Mouse (Mus musculus): Measurements from ENCODE around the gene Fibp.

Fibp gene

DNA sequence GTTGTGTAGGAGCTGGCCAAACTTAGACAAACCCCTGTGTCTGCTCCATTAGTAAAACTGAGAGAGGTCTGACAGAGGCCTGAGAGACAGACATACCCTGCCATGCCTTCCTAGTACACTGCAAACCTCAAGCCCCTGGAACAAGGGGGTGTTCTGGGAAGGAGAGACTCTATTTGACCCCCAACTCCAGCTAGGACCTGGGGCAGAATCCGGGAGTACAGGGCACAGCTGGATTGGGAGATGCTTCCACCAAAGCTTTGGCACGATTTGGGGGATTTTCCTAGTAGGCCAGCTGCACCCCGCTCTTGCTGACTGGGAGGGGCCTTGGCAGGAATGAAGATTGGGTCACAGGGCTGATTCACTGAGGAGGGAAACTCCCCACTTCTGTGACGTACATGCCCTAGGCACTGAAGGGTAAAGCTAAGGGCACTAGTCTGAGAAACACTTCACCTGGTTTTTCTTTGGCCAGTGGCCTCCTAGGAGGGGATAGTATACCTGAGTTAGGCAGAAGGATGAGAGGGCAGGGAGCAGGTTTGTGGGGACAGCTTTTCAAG is 28.4 kb upstream of the Fibp start:
- no peak for DNase-seq (ENCODE audit: low read depth in 2 of 2, low spot score in 2 of 2)

DNA sequence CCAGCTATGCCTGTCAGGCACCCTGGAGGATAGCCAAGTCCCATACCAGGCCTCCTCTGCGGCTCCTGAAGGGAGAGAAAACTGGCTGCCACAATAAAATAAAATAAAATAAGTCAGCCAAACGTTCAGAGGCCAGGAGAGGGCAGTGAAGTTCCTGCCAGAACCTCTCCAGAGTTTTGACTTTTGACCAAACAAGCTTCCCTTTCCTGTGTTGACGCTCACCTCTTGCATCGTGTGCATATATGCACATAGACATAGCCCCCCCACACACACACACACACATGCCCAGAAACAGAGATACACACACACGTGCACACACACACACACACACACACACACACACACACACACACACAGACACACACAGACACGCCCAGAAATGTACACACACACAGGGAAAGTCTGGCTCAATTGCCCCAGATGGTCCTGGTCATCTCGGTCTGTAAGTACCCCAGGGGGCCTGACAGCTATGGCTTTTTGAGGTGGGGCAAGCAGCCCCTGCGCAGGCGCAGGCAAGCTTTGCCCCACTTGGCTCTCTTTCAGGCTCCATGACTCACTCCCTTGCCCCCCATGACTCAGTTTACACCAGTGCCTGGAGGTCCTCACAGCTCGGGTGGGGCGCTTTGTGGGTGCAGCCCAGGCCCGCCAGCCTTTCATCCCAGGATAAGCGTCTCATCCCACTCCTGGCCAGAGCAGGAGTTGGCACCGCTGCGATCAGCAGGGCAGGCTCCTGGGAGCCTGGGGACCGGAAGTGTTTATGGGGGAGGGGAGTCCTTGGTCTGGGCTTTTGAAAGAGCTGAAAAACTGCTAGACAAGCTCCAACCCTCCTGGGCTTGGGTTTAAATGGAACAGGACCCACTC is 27.2 kb upstream of the Fibp start:
- DNase-seq (ENCODE audit: low read depth in 2 of 2, low spot score in 2 of 2), result peak; percentile 33 to 56

DNA sequence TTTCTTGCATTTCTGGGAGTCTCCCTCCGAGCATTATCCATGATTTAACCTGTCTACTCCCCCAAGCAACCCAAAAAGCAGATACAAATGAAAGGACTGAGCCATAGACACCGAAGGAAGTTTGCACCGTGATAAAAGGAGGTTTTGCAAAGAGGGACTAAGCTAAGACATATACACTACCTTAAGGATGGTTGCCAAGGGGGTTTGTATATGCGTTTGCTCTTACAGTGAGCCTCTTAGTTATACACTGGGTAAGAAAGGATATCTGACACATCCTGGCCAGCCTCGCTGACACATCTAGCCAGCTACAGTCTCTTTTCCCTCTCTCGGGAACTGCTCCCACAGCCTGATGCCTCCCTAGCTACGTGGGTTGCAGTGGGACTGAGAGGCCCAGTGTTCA is 26.5 kb upstream of the Fibp start:
- no peak for DNase-seq (ENCODE audit: low read depth in 2 of 2, low spot score in 2 of 2)

DNA sequence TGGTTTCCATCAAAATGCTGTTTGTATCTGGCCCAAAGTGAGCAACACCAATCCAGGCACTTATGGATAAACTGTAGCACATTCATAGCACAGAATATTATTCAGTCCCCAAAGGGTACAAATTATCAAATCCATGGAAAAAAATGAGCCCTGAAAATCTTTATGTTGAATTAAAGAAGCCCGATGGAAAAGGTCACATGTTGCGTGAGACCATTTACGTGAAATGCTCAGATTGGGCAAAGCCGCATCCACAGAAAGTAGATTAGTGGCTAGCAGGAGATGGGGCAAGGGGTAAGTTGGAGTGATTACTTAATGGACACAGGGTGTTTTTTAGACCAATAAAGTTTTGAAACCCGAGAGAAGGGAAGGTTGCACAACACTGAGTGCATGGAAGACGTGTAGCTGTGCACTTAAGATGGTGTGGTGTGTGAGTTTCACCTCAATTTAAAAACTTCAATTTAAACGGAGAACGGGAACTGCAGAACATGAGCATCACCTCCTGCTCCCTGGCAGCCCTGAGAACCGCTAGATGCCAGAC is 16.0 kb upstream of the Fibp start:
- DNase-seq (ENCODE audit: low read depth in 2 of 2, low spot score in 2 of 2), result no peak

DNA sequence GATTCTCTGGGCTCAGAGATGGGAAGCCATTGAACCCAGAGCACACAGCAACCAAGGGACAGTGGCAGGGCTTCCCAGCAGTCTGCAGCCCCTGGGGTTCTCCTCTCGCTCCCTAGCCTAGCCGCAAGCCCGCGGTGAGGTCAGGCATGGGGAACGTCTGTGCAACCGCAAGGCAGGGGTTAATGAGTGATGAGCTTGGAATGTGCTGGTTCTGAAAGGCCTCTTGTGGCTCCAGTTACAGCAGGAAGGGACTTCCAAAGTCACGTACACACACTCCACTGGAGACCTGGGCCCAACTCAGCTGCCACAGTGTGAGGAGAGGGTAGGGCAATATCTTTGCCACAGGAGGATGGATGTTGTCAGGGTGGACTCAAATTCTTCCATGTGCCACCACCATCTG is 15.5 kb upstream of the Fibp start:
- no peak for DNase-seq (ENCODE audit: low read depth in 2 of 2, low spot score in 2 of 2)

DNA sequence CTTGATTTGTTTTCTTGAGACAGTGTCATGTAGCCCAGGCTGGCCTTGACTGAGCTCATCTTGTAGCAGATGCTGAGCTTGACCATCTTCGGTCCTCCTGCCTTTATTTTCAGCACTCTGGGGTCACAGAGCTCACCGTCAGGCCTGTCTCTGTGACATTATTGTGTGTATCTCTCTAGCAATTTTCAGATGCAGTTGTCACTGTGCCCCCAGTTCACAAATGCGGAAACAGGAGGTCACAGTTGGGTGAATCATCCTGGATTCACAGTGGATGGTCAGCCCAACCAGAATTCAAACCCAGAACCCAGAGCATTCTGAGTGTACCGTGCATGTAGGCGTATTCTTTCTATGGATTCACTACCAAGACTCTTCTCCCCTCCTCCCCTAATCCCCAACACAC is 14.7 kb upstream of the Fibp start:
- no peak for DNase-seq (ENCODE audit: low read depth in 2 of 2, low spot score in 2 of 2)

DNA sequence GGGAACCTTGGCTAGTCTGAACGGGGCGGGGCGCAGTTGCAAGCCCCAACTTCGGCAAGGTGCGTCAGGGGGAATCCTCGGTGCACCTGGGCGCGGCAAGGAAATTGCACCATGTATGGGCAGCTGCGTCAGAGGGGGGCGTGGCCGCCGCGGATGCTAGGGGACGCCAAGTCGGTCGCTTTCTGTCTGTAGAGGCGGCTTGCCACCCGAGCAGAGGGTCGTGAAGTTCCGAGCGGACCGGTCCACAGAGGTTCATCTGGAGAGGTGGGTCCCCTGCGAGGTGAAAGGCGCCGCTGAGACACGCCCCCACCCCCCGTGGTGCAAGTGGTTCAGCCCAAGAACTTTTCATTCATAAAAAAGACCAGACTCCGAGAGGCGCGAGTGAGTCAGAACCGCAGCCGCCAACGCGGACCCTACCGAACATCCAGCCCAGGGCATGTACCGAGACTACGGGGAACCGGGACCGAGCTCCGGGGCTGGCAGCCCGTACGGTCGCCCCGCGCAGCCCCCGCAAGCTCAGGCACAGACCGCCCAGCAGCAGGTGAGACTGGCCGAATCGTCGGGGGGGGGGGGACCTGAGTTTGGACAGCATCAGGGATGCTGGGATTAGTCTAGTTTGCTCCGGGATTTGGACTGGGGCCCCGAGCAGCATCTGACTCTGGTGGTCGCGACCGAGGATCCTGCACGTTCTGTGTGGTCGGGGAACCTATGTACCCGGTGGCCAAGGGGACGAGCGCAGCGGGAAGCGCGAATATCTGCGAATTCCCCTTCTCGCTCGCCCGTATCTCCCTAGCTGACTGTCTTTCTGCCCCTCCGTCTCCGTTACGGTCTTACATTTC is 12.7 kb upstream of the Fibp start, which contains the start of gene Fosl1:
Gene Fosl1 (plus strand): TSS at position 33 of the 839 bp plus-strand sequence.
- peak; percentile 68 to 82 for DNase-seq (ENCODE audit: low read depth in 2 of 2, low spot score in 2 of 2)

DNA sequence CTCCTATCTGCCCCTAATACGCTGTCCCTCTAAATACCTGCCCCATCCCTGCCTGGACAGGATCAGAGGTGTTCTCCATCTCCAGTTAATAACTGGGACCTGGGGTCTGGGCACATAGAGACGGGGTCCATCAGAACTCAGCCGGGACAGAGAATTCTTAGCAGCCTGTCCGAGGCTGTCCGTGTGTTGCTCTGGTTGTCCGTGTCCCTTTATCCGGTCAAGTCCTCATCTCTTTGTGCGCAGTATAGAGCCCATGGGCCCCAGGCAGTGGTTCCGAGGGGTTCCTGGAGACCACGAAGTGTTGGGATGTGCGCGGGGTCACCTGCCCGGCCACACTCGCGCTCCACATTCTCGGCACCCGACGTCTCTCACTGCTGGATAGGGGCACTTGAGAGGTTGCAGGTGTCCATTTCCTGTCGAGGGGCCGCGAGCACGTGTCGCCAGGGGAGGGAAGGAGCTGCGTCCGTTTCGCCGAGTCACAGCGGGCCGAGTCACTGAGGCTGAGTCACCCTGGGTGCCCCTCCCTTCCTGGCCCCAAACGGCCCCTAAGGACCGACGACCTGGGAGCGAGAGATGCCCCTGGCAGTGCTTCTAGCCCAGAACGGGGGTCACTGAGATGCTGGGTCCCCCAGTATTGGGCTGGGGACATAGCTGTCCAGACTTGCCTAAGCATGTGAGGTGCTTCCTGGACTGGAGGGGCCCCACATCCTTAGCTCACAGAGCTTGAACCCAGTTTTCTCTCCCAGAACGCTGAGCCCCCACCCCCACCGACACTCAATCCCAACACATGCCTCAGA is 11.9 kb upstream of the Fibp start:
- DNase-seq (ENCODE audit: low read depth in 2 of 2, low spot score in 2 of 2), result no peak

DNA sequence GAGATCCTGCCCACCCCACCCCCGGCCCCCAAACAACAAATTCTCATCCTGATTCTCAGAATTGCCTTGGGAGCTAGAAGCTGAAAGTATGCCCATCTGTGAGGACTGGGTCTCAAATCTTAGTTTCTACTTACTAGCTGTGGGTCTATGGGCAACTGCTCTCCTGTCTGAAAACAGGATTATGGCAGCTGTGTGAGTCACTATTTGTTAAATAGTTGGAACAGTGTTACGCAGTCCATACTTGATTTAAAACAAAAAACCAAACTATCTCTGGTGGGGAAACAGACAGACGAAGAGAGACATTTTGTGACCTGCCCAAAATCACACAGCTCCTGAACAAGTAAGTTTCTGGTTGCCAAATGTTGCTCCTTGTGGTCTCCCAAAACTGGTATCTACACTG is 10.7 kb upstream of the Fibp start:
- no peak for DNase-seq (ENCODE audit: low read depth in 2 of 2, low spot score in 2 of 2)

DNA sequence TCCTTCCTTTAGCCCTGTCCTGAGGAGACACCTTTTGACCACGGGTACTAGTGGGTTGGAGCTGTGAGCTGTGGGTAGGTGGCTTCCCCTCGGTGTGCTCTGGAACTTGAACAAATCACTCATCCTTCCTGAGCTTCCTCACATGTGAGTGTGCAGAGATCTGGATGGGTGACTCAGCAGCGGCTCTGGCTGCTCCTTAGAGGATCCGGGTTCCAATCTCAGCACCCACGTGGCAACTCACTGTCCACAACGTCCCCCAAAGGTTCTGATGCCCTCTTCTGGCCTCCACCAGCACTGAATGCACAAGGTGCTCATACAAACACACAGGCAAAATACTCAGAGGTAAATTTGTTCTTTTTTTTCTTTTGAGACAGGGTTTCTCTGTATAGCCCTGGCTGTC is 8.6 kb upstream of the Fibp start:
- DNase-seq (ENCODE audit: low read depth in 2 of 2, low spot score in 2 of 2), result no peak

DNA sequence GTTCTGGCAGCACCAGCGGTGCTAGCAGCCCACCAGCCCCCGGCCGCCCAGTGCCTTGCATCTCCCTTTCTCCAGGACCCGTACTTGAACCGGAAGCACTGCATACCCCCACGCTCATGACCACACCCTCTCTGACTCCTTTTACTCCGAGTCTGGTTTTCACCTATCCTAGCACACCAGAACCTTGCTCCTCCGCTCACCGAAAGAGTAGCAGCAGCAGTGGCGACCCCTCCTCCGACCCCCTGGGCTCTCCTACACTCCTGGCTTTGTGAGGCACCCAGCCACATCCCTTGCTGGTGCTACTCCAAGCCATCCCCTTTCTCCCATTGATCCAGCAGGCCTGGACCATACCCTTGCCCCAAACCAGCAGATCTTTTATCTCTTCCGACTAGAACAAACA is 5.4 kb upstream of the Fibp start:
- no peak for DNase-seq (ENCODE audit: low read depth in 2 of 2, low spot score in 2 of 2)

DNA sequence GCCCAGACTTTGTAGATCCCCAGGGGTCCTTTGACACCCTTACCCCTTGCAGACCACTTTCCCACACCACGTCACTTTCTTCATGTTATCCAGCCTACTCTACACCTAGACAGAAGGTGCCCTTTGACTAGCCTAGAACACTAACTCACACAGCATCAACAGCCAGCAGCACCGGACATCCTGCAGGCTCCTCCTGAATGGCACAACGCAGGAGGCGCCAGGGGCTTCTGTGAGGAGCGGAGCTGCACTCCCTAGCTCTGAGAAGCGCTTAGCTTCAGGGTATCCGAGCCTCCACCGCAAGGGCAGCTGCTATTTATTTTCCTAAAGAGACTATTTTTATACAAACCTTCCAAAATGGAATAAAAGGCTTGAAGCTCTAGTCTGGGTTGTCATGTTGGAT is 4.8 kb upstream of the Fibp start:
- no peak for DNase-seq (ENCODE audit: low read depth in 2 of 2, low spot score in 2 of 2)

DNA sequence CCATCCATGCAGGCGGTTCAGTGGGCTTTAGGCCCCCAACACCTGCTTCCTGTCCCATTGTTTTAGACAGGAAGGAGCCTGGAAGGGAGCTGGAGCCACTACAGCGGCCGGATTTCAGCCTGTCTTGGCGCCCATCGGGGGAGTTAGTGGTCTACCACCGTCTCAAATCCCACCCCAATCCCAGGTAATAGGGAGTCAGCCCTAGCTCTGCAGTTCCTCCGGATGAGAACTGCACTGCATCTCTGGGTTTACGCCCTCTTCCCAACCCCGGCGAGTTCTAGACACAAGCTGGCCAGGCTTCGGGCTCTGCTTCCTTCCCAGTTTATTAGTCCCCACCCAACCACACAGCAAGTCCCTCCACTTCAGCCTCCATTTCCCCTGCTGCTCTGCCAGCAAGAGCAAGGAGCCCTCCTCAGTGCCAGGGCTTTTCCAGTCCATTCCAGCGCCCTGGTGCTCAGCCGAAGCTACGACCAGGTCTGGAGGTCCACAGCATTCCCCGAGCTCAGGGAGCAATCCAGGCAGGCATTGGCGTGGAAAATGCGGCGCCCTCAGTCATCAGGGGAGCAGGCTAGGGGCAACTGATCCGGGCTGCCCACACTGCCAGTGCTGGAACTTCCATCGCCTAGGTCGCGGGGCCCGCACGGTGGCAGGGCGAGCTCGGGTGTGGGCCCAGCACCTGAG is 4.0 kb upstream of the Fibp start:
- no peak for DNase-seq (ENCODE audit: low read depth in 2 of 2, low spot score in 2 of 2)

DNA sequence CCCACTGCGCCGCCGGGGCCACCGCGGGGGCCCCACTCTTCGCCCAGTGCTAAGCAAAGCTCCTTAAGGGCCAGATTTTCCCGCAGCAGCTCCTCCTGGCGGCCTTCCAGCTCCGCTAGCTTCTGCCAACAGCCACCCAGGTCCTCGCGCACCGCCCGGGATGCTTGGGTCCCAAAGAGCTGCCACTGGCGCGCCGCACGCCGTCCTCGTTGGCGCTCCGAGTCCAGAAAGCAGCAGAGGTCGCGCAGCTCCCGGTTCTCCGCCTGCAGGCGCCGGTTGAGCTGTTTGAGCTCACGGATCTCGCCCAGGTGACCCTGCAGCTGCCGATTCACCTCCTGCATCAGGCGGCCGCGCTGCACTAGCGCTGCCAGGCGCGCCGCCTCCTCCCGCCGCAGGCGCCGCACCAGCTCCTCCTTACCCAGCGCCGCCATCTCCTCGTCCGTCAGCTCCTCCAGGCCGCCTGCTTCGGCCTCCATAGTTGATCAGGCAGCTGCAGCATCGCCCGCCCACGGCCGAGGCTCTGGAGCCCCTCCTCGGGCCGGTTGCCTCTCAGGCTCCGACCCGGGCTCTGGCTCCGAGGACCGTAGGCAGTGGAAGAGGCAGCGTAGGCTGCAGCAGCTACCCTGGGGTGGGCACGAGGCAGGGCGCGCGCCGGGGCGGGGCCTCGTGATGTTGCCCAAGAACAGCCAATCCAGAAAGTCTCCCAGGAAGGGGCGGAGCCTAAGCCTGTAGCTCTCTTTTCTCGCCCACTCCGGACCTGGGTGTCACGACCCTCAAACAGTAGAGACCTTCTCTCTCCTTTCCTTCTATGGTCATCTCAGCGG is 3.3 kb upstream of the Fibp start:
- peak; percentile 77 to 91 for DNase-seq (ENCODE audit: low read depth in 2 of 2, low spot score in 2 of 2)

DNA sequence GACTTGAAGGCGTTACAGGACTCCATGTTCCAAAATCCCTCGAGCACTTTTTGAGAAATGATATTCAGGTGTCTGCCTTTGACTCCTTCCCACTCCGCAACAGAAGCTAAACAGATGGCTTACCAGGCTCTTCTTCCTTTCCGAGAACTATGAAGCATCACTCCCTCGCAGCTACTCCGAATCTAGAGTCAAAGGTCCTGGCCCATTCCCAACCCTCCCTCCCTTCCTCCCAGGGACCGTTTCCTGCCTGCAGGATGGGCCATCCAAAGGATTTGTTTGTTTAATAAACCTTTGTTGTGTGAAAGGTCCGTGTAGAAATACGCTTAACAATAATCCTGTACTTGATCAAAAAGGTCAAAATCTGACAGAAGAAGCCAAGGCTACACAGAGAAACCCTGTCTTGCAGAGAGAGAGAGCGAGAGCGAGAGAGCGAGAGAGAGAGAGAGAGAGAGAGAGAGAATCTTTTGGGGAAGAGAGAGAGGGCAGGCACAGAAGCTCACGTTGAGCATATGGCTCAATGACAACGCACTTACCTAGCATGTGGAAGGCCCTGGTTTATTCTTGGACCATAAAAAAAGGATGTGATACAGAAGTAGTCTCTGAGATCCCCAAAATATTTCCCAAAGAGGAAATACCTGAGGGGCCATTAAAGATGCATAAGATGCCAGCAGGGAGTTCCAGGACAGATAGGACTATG is 2.5 kb upstream of the Fibp start, which contains the start of gene Ccdc85b:
Gene Ccdc85b (minus strand): TSS at position 149 of the 697 bp plus-strand sequence.
- DNase-seq (ENCODE audit: low read depth in 2 of 2, low spot score in 2 of 2), result no peak

DNA sequence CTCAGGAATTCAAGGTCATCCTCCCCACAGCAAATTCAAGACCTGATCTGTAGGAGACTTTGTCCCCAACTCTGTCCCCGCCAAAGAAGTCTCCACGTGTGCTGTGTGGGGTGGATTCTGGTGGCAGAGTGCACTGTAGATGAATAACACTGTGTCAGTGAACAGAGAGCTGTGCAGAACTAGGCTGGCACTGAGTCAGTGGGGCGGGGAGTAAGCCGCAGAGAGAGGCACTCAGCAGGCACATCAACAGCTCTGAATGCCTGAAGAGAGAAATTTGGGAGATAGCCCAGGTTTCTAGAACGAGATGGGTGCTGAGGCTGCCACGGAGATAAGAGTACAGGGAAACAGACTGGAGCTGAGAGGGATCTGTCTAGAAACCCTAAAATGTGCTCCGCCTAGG is 1.4 kb upstream of the Fibp start:
- DNase-seq (ENCODE audit: low read depth in 2 of 2, low spot score in 2 of 2), result no peak

DNA sequence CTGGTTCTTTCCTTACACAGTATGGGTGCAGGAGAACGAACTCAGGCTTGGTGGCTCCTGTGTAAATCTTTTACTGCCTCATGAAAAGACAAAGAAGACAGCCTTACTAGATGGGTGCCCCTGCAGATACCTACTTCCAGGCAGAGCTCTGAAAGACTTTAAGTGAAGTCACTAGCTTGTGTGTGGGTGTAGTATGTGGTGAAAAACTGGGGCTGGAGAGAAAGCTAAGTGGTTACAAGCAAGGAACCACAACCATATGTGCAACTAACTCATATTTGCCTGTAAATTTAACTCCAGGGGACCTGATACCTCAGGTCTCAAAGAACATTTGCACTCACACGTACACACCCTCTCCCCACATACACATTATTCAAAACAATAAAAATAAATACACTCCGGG is 519 bp upstream of the Fibp start:
- no peak for DNase-seq (ENCODE audit: low read depth in 2 of 2, low spot score in 2 of 2)

DNA sequence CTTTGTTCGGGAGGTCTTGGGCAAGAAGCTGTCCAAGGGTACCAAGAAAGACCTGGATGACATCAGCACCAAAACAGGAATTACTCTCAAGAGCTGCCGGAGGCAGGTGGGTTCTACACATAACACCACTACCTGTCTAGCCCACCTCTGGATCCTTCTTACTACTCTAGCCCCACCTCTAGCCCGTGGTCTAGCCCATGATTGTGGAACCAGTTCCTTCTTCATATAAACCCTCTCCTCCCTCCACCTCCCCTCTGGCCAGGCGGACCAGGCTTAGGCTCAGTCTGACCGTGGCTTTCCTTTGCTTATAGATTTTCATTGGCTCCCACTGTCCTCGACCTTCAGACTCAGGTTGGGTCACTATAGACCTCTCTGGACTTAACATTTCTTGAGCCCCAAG is 996 bp downstream of the Fibp start:
- no peak for DNase-seq (ENCODE audit: low read depth in 2 of 2, low spot score in 2 of 2)

DNA sequence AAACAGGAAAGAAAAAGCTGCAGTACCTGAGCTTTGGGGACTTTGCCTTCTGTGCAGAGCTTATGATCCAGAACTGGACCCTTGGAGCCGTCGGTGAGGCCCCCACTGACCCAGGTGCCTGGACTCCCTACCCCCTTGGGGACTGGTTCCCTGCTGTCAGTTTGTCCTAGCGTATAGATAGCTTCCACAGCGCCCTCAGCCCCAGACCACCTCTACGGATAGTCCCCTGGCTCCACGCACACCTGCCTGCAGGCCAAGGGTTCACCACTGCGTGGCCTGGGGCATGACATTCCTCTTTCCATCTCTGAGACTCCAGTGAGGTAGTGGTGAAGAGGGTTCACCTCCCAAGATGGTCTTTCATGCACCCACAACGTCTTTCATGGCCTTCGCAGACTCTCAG is 2.8 kb downstream of the Fibp start:
- DNase-seq (ENCODE audit: low read depth in 2 of 2, low spot score in 2 of 2), result no peak
